Mouse (Mus musculus): ENCODE data around the gene Dnmt3a. TPM values are rescaled to one million over a fixed set of nuclear protein-coding genes. Genes with fewer than 3 reads are reported as not detected.
A peak's percentile ranks its signal among the peaks of the same experiment; 100 is the strongest.

Gene Dnmt3a
- total and polyA plus RNA-seq, 2 experiments from 2014 or later, result 88.5 to 130 TPM

- Histone ChIP-seq H3K4me2 (ENCODE audit: low read depth, low read length, poor library complexity, severe bottlenecking) (no peak overlapping the region), H3K4me1 (ENCODE audit: insufficient read depth, low read length) (peaks cover 25% of the 10 kb centered on the region), H3K27ac (ENCODE audit: low read depth, low read length) (no peak overlapping the region), H3K9me3 (ENCODE audit: low read length) (no peaks in the 10 kb centered on the region), H3K27me3 (ENCODE audit: insufficient read depth, low read length) (no peaks in the 10 kb centered on the region), H3K36me3 (ENCODE audit: insufficient read depth, low read length) (no peaks in the 10 kb centered on the region), H3K4me3 (ENCODE audit: low read depth, low read length) (no peak overlapping the region), H3K9ac (replicated peaks; ENCODE audit: low read length, poor library complexity, severe bottlenecking) (no peak overlapping the region)
- DNase-seq (ENCODE audit: low spot score) (no peak), ATAC-seq (ENCODE audit: low FRiP score) (no peak)
- 62% methylated on average over 7 of the region's 7 CpGs for WGBS
- peak; percentile 39 for TF ChIP-seq CTCF (IDR thresholded peaks at IDR 0.05)
Measured at GRCm38 (mm10) chr12:3817033-3817432, 11.2 kb downstream of the Dnmt3a start.

- DNase-seq (ENCODE audit: low spot score), result no peak
- H3K4me2 ChIP-seq (ENCODE audit: low read depth, low read length, poor library complexity, severe bottlenecking), result no peak overlapping the region
- no peaks in the 10 kb centered on the region for H3K36me3 ChIP-seq (ENCODE audit: insufficient read depth, low read length)
- no peak overlapping the region for H3K27ac ChIP-seq (ENCODE audit: low read depth, low read length)
- 71% methylated on average over 5 of the region's 5 CpGs for WGBS
- H3K4me1 ChIP-seq (ENCODE audit: insufficient read depth, low read length), result peaks cover 25% of the 10 kb centered on the region
- H3K9ac ChIP-seq (replicated peaks; ENCODE audit: low read length, poor library complexity, severe bottlenecking), result no peak overlapping the region
- no peak overlapping the region for H3K4me3 ChIP-seq (ENCODE audit: low read depth, low read length)
- TF ChIP-seq CTCF (IDR thresholded peaks at IDR 0.05), result no peak
- H3K27me3 ChIP-seq (ENCODE audit: insufficient read depth, low read length), result no peaks in the 10 kb centered on the region
- H3K9me3 ChIP-seq (ENCODE audit: low read length), result no peaks in the 10 kb centered on the region
- no peak for ATAC-seq (ENCODE audit: low FRiP score)
Measured at GRCm38 (mm10) chr12:3817566-3817965, 11.8 kb downstream of the Dnmt3a start.

GRCm38 (mm10) chr12:3819899-3820298 lies 14.1 kb downstream of the Dnmt3a start:
- no peak overlapping the region for H3K4me2 ChIP-seq (ENCODE audit: low read depth, low read length, poor library complexity, severe bottlenecking)
- DNase-seq (ENCODE audit: low spot score) (no peak), ATAC-seq (ENCODE audit: low FRiP score) (no peak)
- no peak overlapping the region for H3K27ac ChIP-seq (ENCODE audit: low read depth, low read length)
- TF ChIP-seq CTCF (IDR thresholded peaks at IDR 0.05), result no peak
- no peaks in the 10 kb centered on the region for H3K9me3 ChIP-seq (ENCODE audit: low read length)
- no peak overlapping the region for H3K9ac ChIP-seq (replicated peaks; ENCODE audit: low read length, poor library complexity, severe bottlenecking)
- 55% methylated on average over 4 of the region's 4 CpGs for WGBS
- no peaks in the 10 kb centered on the region for H3K36me3 ChIP-seq (ENCODE audit: insufficient read depth, low read length)
- peaks cover 27% of the 10 kb centered on the region for H3K4me1 ChIP-seq (ENCODE audit: insufficient read depth, low read length)
- H3K27me3 ChIP-seq (ENCODE audit: insufficient read depth, low read length), result no peaks in the 10 kb centered on the region
- H3K4me3 ChIP-seq (ENCODE audit: low read depth, low read length), result no peak overlapping the region

GRCm38 (mm10) chr12:3823408-3823807 lies 17.6 kb downstream of the Dnmt3a start:
- H3K36me3 ChIP-seq (ENCODE audit: insufficient read depth, low read length), result no peaks in the 10 kb centered on the region
- H3K27me3 ChIP-seq (ENCODE audit: insufficient read depth, low read length), result no peaks in the 10 kb centered on the region
- 45% methylated on average over 5 of the region's 5 CpGs for WGBS
- ATAC-seq (ENCODE audit: low FRiP score) (no peak), DNase-seq (ENCODE audit: low spot score) (no peak)
- H3K9ac ChIP-seq (replicated peaks; ENCODE audit: low read length, poor library complexity, severe bottlenecking), result no peak overlapping the region
- peaks cover 15% of the 10 kb centered on the region for H3K4me1 ChIP-seq (ENCODE audit: insufficient read depth, low read length)
- TF ChIP-seq CTCF (IDR thresholded peaks at IDR 0.05), result no peak
- H3K27ac ChIP-seq (ENCODE audit: low read depth, low read length), result no peak overlapping the region
- H3K4me3 ChIP-seq (ENCODE audit: low read depth, low read length), result no peak overlapping the region
- H3K9me3 ChIP-seq (ENCODE audit: low read length), result no peaks in the 10 kb centered on the region
- no peak overlapping the region for H3K4me2 ChIP-seq (ENCODE audit: low read depth, low read length, poor library complexity, severe bottlenecking)

- Histone ChIP-seq H3K27me3 (ENCODE audit: insufficient read depth, low read length) (no peaks in the 10 kb centered on the region), H3K9me3 (ENCODE audit: low read length) (no peaks in the 10 kb centered on the region), H3K4me3 (ENCODE audit: low read depth, low read length) (no peak overlapping the region), H3K9ac (replicated peaks; ENCODE audit: low read length, poor library complexity, severe bottlenecking) (no peak overlapping the region), H3K36me3 (ENCODE audit: insufficient read depth, low read length) (no peaks in the 10 kb centered on the region), H3K27ac (ENCODE audit: low read depth, low read length) (no peak overlapping the region), H3K4me2 (ENCODE audit: low read depth, low read length, poor library complexity, severe bottlenecking) (no peak overlapping the region), H3K4me1 (ENCODE audit: insufficient read depth, low read length) (peaks cover 4% of the 10 kb centered on the region)
- ATAC-seq (ENCODE audit: low FRiP score) (no peak), DNase-seq (ENCODE audit: low spot score) (no peak)
- 71% methylated on average over 5 of the region's 5 CpGs for WGBS
- no peak for TF ChIP-seq CTCF (IDR thresholded peaks at IDR 0.05)
Measured at GRCm38 (mm10) chr12:3824906-3825713, 19.3 kb downstream of the Dnmt3a start.

DNA sequence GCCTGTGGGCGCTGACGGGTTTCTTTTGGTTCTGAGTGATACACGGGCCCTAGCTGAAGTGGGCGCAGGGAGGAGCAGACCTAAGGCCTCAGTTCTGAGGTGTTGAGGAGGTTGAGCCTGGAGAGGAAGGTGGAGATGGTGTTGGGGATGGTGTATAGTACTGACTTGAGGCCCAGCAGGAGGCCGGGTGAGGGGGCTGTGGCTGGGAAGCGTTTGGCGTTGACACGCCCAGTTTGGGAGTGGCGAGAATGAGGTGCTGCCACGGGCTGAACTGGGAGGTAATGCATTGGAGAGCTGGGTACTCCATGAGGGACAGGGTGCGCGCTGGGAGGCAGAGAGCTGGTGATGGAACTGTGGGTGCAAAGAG lies 19.9 kb downstream of the Dnmt3a start:
- H3K9ac ChIP-seq (replicated peaks; ENCODE audit: low read length, poor library complexity, severe bottlenecking), result no peak overlapping the region
- H3K27me3 ChIP-seq (ENCODE audit: insufficient read depth, low read length), result no peaks in the 10 kb centered on the region
- no peak overlapping the region for H3K4me3 ChIP-seq (ENCODE audit: low read depth, low read length)
- peaks cover 4% of the 10 kb centered on the region for H3K4me1 ChIP-seq (ENCODE audit: insufficient read depth, low read length)
- no peak overlapping the region for H3K27ac ChIP-seq (ENCODE audit: low read depth, low read length)
- no peak overlapping the region for H3K4me2 ChIP-seq (ENCODE audit: low read depth, low read length, poor library complexity, severe bottlenecking)
- no peak for DNase-seq (ENCODE audit: low spot score)
- TF ChIP-seq CTCF (IDR thresholded peaks at IDR 0.05), result no peak
- 69% methylated on average over 12 of the region's 12 CpGs for WGBS
- no peaks in the 10 kb centered on the region for H3K36me3 ChIP-seq (ENCODE audit: insufficient read depth, low read length)
- ATAC-seq (ENCODE audit: low FRiP score), result no peak
- no peaks in the 10 kb centered on the region for H3K9me3 ChIP-seq (ENCODE audit: low read length)
